Mouse (Mus musculus): ENCODE data around the gene Vamp1.

The Vamp1 gene

DNA sequence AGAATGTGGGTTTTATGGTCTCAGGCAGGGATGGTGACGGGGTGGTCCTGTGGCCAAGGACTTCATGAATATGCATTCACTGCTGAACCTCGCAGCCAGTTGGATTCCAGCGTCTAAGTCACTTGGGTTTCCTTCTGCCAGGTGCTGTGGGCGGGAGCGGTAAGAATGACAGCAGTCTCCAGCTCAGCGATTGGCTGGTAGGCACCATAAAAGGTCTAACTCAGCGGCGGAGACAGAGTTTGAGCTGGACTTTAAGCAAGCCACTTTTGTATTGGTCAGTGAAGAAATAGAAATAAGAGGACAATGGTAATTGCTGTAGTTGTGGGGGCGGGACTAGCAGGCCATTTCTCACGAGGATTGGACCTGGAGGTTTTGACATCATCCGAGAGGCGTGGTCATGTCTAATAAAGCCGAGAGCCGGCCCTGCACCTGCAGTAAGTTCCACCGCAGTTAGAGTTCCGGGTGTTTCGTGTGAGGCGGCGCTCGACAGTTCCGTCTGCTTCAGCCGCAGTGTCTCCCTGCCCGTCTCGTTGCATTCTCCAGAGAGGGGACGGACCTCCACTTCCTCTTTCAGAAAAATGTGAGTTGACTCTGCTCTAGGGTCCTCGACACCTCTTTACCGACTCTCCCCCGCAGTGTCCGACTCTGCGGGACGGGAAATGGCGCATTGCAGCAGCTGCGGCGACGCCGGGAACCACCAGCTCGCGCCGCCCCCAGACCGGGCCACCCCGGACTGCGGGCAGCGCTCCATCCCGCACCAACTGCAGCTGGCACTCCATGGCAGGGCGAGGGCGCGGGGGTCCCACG, at the start of gene Vamp1:
Vamp1 (plus strand) TSS at position 404 of the 807 bp plus-strand sequence.
- DNase-seq: peak; percentile 94 to 98

DNA sequence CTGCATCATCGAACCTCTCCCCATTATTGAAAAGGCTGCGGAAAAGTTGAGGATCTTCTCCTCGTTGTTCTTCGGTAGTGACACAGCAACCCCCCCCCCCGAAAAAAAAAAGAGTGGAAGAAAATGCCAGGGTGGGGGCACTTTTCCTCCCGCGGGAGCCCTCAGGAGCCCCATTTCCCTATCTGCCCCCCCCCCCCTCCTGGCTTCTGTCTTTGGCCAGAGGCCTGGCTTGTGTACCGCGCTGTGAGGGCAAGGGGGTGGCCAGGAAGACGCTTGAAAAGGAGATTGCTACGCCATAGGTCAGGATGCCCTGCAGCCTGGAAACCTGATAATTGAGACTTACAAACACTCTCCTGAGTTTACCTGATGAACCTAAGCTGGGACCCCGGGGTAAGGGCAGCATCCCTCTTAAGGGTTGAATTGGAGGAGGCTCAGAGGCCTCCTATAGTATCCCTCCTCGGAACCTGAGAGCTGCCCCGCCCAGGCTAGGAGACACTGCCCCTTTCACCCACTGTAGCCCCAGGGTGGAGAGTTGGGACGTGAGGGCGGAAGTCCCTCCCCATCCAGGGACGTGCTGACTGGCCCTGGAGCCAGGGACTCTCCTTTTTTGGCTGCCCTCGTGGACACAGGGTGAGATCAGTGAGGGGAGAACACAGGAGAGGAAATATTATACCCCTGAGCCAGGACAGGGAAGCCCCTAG, 49.1 kb upstream of the Vamp1 start, which contains the start of gene Gapdh:
Gapdh (minus strand) TSS at position 417 of the 701 bp plus-strand sequence.
- peak; percentile 77 to 83 for DNase-seq

DNA sequence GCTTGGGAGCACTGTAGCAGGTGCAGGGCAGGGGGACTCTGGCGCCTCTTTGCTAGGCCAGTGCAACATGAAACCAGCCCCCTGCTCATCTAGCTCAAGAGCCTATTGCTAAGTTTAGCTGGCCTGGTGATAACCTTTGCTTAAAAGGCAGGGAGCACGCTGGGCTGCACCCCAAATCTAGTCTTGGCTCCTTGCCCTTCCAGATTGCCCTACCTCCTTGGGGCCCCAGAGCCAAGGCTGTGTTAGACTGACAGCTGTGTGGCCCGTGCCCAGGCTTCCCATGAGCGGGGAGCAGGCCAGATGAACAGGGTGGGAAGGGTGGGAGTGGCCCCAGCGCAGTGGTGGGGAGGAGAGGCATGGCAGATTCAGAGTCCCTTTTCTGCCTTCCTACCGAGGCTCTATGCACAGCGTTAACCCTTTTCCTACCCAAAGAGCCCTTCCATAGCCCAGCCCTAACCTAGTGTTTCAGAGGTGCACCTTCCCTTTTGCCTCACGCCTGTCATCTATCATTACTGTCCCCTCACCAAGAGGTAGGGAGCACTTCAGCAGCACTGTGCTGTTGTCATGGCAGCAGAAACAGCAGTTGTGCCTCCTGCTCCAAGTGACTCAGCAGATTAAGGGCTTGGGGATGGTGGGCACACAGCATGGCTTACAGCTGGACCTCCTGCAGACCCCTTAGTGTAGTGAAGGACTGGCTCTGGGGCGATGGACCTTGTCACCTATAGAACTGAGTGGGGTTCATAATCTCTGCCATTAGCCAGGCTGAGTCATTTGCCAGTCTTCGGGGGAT, 48.3 kb upstream of the Vamp1 start:
- peak in 1 of 2 experiments; percentile 40 for DNase-seq

DNA sequence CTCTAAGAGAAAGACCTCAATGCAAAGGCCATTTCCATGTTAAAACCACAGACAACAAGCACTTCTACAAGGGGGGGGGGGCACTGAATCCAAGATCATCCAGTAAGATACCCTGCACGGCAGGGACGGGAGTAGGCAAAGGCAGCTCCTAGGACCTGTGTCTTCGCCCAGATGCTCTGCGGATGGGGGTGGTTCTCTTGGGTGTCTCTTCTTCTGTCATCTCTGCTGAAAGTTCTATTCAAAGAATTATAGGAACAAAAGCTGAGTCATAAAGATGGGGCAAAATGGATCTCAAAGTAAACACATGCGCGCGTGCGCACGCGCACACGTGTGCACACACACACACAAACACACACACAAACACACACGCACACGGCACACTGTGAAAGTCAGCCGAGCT, 47.3 kb upstream of the Vamp1 start:
- DNase-seq: no peak

DNA sequence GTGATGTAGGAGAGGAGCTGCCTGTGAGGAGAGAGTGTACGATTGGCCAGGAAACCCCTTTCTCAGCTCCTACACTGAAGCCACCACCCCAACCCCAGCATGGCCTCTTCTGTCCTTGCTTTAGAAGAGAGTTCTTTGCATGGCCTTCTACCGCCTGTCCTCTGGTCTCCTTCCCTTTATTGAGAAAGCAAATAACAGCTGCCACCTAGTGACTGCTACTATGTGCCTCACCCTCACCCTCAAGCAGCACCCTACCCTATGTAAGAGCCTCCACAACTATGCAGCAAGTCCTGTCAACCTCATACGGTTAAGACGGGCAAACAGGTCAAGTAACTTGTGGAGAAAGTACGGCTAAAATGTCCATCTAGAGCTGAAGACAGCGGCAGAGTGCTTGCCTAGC, 45.2 kb upstream of the Vamp1 start:
- no peak for DNase-seq

DNA sequence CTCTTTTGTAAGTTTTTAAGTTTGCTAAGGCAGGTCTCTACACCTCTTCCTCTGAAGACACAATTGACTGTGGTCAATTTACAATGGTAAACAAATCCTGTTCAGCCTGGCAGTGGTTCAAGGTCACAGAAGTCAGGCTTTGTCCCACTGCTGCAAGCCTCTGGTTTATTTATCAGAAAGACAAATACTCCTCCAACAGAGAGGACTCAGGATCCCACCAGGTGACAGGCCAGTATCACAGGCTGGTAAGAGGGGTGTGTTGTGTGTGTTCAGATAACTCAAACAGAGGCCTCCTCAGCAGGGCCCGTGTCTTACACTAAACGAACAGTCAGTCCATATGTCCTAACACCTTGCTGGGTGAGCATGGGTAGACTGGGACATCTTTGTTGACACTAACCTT, 42.9 kb upstream of the Vamp1 start:
- no peak for DNase-seq

DNA sequence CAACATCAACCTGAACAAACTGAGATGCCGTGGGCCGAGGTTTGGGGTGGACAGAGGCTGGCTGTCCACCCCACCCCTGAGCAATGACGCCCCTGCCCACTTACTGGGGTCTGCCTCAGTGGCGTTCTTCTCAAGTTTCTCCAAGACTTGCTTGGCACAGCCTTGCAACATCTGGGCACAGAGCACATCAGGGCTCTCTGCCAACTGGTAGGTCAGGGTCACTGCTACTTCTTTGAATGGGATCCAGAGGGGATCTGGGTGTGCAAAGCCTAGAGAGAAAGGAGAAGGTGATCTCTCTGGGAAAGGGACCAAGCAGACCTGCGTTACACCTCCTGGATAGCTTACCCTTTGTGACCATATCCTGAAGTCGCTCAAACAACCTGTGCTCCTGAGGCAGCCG, 42.1 kb upstream of the Vamp1 start:
- no peak for DNase-seq

DNA sequence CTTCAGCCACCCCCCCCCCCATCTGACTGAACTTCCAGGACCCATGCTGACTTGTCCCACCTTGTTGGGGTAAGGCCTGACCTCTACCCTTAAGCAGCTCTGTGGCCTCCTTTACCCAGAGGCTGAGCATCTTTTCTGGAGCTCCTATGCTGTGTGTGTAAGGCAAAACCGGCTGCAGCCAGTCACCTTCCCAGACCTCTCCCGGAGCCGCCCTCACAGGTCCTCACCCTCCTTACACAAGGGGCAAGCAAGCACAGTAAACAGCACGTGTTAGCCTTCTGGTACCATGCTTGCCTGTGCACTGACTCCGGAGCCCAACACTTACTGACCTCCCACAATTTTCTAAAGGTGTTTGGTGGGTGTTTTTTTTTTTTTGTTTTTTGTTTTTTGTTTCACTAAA, 39.9 kb upstream of the Vamp1 start:
- no peak for DNase-seq

GRCm38 (mm10) chr6:125179601-125180000, 35.8 kb upstream of the Vamp1 start:
- no peak for DNase-seq

DNA sequence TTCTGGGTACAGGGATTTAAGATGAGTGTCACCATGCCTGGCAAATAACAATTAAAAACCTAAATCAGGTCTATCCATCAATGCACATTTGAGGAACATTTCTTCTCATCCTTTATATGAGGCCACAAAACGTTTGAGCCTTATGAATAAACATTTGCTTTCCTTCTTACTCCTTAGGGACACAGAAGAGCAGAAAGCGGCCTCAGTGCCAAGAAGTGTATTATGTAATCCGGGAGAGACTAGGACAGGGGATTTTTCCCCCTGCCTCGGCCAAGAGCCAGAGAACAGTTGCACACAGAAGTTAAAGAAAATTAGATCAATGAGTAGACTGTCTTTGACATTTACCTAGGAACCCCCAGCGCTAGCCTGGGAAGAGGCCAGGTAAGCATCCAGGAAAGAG, 33.2 kb upstream of the Vamp1 start:
- DNase-seq: no peak

DNA sequence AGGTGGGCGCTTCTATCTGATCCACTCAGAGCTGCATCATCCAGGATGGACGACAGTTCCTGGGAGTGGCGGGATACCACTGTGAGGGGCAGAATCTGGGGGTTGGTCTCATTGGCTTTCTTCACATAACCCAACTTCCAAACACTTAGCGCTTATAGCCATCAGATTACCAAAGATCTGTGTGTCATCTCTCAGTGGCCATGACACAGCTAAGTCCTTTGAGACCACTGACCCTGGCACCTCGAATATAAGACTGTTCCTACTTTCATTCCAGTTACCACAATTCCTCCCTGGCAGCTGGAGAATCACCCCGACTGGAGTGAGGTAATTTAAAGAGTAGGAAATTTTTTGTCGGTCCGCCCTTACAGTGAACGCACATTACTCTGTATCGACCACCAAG, 29.1 kb upstream of the Vamp1 start:
- no peak for DNase-seq

DNA sequence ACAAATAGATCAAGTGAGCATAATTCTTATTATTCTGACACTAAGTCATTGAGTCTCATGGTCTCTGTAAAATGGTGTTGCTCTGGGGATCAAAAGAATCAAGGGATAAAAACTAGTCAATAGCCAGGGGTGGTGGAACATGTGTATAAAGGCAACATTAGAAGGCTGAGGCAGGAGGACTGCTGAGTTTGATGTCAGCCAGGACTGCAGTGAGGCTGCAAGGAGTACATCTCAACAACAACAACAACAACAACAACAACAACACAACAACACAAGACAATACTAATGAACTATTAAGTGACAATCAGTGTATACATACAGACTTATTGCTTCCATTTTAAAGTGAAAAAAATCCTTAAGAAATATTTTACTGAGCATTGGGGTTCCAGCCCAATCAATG, 24.5 kb upstream of the Vamp1 start:
- DNase-seq: no peak

GRCm38 (mm10) chr6:125191332-125192015, 23.9 kb upstream of the Vamp1 start, which contains the start of the genes Ncapd2 and Mrpl51:
Ncapd2 (minus strand) TSS chr6:125191701.
Mrpl51 (plus strand) TSS chr6:125191801.
- peak; percentile 97 to 98 for DNase-seq

- DNase-seq: peak; percentile 94
Measured at GRCm38 (mm10) chr6:125192016-125192714, 23.2 kb upstream of the Vamp1 start.

GRCm38 (mm10) chr6:125192841-125193240, 22.5 kb upstream of the Vamp1 start:
- DNase-seq: no peak

DNA sequence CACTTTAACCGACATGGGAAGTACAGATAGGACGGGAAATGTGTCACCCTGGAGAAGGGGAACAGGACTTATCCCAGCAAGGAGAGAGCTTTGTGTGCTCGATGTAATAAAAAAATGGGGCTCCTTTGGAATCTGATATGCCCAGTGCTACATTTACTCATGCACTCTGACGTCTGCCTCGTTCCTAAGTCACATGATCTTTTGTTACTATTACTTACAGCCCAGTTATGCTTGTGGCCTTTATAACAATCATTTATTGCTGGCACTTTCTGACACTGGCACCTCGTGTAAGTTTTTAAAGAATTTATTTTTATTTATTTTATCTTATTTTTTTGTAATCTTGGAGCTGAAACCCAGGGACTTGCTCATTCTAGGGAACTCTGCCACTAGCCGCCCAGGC, 22.0 kb upstream of the Vamp1 start:
- no peak for DNase-seq

GRCm38 (mm10) chr6:125195541-125196075, 19.7 kb upstream of the Vamp1 start:
- DNase-seq: no peak

GRCm38 (mm10) chr6:125196301-125196700, 19.1 kb upstream of the Vamp1 start:
- no peak for DNase-seq

DNA sequence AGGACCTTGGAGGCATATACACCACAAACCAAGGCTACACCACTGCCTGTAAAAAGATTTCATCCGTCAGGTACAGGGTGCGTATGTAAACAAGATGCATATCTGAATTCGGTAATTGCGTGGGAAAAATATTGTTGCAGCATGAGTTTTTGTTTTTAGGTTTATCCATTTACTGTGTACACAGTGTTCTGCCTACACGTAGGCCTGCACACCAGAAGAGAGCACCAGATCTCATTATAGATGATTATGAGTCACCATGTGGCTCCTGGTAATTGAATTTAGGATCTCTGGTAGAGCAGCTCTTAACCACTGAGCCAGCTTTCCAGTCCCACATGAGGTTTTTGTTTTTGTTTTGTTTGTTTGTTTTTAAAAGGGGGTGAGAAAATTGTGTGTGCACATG, 18.2 kb upstream of the Vamp1 start:
- DNase-seq: no peak

DNA sequence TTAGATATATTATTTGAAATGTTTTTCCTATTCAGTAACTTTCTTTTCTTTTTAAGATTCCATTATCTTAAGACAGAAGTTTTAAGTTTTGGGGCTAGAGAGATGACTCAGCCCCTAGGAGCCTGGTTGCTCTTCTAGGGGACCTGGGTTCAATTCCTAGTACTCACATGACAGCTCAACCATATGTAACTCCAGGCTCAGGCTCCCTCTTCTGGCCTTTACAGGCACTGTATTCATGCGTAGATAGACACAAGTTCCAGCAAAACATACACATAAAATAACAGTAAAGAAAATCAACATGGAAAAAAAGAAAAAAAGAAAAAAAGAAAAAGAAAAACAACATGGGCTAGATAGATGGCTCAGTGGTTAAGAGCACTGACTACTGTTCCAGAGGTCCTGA, 4.9 kb upstream of the Vamp1 start:
- no peak for DNase-seq

- no peak for DNase-seq
Measured at GRCm38 (mm10) chr6:125212621-125213020, 2.7 kb upstream of the Vamp1 start.

DNA sequence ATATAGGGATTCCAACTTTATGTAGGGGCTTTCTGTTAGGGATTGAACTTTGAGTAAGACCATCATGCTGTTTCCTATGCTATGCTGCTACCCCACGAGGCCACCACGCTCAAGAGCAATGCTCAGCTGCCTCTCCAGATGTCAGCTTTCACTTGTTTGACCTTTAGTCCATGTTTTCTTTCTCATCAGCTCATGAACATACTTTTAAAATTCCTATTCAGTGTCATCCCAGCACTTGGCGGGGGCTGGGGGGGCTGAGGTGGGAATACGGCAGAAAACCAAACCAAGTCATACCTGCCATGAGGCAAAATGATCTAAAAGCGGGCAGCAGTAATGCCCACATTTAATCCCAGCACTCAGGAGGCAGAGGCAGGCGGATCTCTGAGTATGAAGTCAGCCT, 2.2 kb upstream of the Vamp1 start:
- no peak for DNase-seq
